Mouse (Mus musculus) heart, embryonic 11.5 days (tissue): ENCODE measurements around the gene Prkg1. TPM values are rescaled to one million over a fixed set of nuclear protein-coding genes. Genes with fewer than 3 reads are reported as not detected.

Experiments used
- ATAC-seq: fragments of 200-750 bp; cut with Nextera tagmentation; replicated peaks from 2 replicates; pipeline ENCODE4 v1.8.0; 2017; ENCODE audit warnings: moderate library complexity; ENCODE audit not compliant: insufficient number of reproducible peaks, low FRiP score, low TSS enrichment
- H3K27ac ChIP-seq: fragments of 300-500 bp; sonication (generic); 2 replicates; pipeline ENCODE4 v1.5.1; 2014; ENCODE audit warnings: mild to moderate bottlenecking, low read depth, low read length
- H3K27me3 ChIP-seq: fragments of 300-500 bp; sonication (generic); 2 replicates; pipeline ENCODE4 v1.6.1; 2014; ENCODE audit warnings: mild to moderate bottlenecking, low read length, mixed read lengths; ENCODE audit not compliant: control insufficient read depth, insufficient read depth
- H3K36me3 ChIP-seq: fragments of 300-500 bp; sonication (generic); 2 replicates; pipeline ENCODE4 v1.6.1; 2014; ENCODE audit warnings: mild to moderate bottlenecking, low read length, moderate library complexity, mixed read lengths; ENCODE audit not compliant: control insufficient read depth, insufficient read depth
- H3K4me1 ChIP-seq: fragments of 300-500 bp; sonication (generic); 2 replicates; pipeline ENCODE4 v1.6.1; 2014; ENCODE audit warnings: low read length; ENCODE audit not compliant: control insufficient read depth, insufficient read depth
- H3K4me2 ChIP-seq: fragments of 300-500 bp; sonication (generic); 2 replicates; pipeline ENCODE4 v1.6.1; 2014; ENCODE audit warnings: mild to moderate bottlenecking, moderate library complexity
- H3K4me3 ChIP-seq: fragments of 300-500 bp; sonication (generic); 2 replicates; pipeline ENCODE4 v1.5.1; 2014; ENCODE audit warnings: low read depth, low read length
- H3K9ac ChIP-seq: fragments of 300-500 bp; sonication (generic); 2 replicates; pipeline ENCODE4 v1.6.1; 2014; ENCODE audit warnings: mild to moderate bottlenecking, low read depth, low read length, moderate library complexity
- H3K9me3 ChIP-seq: fragments of 300-500 bp; sonication (generic); replicated peaks from 2 replicates; pipeline ENCODE4 v1.6.1; 2016; ENCODE audit warnings: low read length; ENCODE audit not compliant: control insufficient read depth
- WGBS: fragments of 180-500 bp; shearing (Covaris S2); extraction: QIAGEN DNeasy Blood & Tissue Kit; methylation state at CpG from one replicate; pipeline ENCODE4 v1.1.7; 2014; ENCODE audit not compliant: insufficient replicate concordance; 5-methylcytosine and 5-hydroxymethylcytosine counted together
- polyA plus RNA-seq: library from polyadenylated mRNA; unstranded; fragments of >200 nt; fragmentation: Nextera tagmentation; extraction: Ambion mirVana; gene quantifications from 2 replicates; pipeline ENCODE4 v1.2.1, GENCODE M21; 2014

Gene Prkg1
- polyA plus RNA-seq, 1 experiment from 2014 or later = 10.9 TPM

DNA sequence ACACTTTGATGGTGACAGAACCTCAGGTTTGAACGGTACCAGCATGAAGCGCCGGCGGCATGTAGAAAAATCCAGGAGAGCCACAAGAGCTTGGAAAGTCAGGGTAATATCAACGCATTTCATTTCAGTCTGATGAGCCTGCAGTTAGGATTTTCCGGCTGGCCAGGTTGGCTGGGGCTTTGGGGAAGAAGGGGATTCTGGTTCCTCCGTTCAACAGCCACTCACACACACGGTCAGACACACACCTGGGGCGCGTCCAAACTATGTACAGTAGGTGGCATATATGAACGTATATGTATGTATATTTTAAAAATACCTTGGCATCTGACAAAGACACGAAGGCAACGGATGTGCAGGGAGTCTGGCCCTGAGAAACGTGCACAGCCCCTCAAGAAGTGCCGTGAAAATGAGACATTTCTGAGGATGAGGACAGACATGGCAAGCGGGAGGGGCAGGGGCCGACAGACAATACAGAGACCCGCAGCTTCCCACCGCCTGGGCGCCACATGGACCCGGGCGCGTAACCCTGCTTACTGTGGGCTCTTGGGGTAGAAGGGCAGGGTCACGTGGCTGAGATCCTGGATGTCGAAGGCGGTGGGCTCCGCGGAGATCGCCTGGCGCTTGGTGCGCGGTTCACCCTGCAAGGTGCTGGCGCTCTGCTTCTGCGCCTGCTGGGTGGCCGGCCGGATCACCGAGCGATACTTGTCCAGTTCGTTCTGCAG lies 101.2 kb downstream of the Prkg1 start:
- ATAC-seq = 0 out of 2 replicates have a peak, but pooled peaks have one; percentile 26

DNA sequence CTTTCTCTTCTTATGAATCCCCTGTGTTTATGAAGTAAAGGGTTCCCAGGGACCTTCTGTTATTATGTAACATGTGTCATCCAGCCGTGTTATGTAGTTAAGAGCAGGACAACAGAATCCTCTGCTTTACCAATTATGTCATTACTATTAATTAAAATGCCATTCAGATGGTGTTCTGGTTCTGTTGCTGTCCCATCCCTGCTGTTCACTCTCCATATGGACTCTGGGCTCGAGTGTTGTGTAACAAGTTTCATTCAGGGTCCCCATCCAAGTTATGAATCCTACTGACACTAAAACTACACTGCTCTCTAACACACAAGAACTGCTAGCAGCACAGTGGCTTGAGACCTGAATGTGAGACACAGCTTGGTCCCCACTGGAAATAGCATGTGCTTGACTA lies 102.0 kb downstream of the Prkg1 start:
- ATAC-seq = no peak
- Histone ChIP-seq H3K9me3 (no peaks in the 10 kb centered on the region), H3K4me3 (no peak overlapping the region), H3K27ac (no peak overlapping the region), H3K9ac (no peak overlapping the region), H3K27me3 (no peaks in the 10 kb centered on the region), H3K4me2 (no peak overlapping the region), H3K36me3 (no peaks in the 10 kb centered on the region), H3K4me1 (peaks cover 5% of the 10 kb centered on the region; the same call in 1 of the 2 replicates)
- WGBS = 68% methylated on average over 2 of the region's 2 CpGs

More for the DNA sequence above, 101.2 kb downstream of the Prkg1 start:
- Histone ChIP-seq H3K36me3 (no peaks in the 10 kb centered on the region), H3K4me3 (peak overlapping the region; percentile 72), H3K27me3 (no peaks in the 10 kb centered on the region), H3K4me2 (peak overlapping the region; percentile 98), H3K27ac (no peak overlapping the region), H3K9me3 (no peaks in the 10 kb centered on the region), H3K9ac (peak overlapping the region; percentile 70), H3K4me1 (peaks cover 5% of the 10 kb centered on the region; the same call in 1 of the 2 replicates)
- 7% methylated on average over 39 of the region's 39 CpGs for WGBS

DNA sequence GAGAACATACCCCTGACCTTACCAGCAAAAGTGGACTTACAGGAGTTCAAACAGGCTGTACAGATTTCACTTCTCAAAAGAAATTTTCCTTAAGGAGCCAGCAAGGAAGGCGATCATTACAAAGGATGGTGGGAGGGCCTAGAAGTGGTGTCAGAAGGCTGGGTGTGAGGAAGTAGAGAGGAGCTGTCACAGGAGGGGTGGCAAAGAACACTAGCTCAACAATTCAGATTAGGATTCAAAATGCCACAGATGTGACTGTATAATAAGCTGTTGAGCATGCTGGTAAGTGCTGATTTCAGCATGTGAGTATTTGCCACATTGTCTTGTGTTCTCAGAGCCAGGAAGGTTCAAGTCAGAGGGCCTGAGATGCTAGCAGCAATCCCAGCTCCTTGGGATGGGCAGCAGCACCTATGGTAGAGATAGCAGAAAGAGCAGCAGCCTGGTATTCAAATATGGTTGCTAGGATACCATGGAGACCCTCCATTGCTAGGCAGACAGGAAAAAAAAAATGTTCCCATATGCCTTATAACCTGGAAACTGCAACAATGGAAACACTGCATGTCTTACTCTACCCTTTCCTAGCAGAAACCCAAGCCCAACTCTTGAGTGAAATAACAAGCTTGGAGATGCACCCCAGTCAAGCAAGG lies 106.0 kb downstream of the Prkg1 start:
- H3K4me2 ChIP-seq = no peak overlapping the region
- H3K27me3 ChIP-seq = no peaks in the 10 kb centered on the region
- no peak for ATAC-seq
- H3K27ac ChIP-seq = no peak overlapping the region
- H3K36me3 ChIP-seq = no peaks in the 10 kb centered on the region
- H3K9me3 ChIP-seq = no peaks in the 10 kb centered on the region
- 66% methylated on average over 1 of the region's 1 CpGs for WGBS
- 0 out of 2 replicates have a peak, but pooled peaks cover 3% of the 10 kb centered on the region for H3K4me1 ChIP-seq
- H3K4me3 ChIP-seq = no peak overlapping the region
- H3K9ac ChIP-seq = no peak overlapping the region

DNA sequence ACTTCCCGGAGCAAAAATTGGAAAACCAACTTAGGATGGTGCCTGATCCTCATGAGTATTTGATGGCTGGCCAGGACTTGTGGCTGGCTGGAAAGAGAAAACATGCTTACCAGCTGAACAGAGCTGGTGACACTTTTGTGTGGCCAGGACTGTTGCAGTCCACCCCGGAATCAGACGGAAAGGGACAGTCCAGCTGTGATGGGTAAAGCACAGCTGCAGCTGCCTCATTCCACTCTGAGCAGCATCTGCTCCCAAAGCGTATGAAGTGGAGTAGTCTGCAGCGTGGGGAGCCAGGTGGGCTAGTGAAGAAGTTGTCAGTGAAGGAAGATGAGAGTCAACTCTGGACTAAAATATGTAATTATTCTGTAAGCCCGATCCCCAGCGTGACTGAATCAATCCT lies 108.6 kb downstream of the Prkg1 start:
- WGBS = 72% methylated on average over 7 of the region's 7 CpGs
- Histone ChIP-seq H3K36me3 (no peaks in the 10 kb centered on the region), H3K4me3 (no peak overlapping the region), H3K27me3 (no peaks in the 10 kb centered on the region), H3K27ac (no peak overlapping the region), H3K4me2 (no peak overlapping the region), H3K4me1 (0 out of 2 replicates have a peak, but pooled peaks cover 3% of the 10 kb centered on the region), H3K9ac (0 out of 2 replicates have a peak overlapping the region, but pooled peaks have one; percentile 16), H3K9me3 (no peaks in the 10 kb centered on the region)
- ATAC-seq = no peak

DNA sequence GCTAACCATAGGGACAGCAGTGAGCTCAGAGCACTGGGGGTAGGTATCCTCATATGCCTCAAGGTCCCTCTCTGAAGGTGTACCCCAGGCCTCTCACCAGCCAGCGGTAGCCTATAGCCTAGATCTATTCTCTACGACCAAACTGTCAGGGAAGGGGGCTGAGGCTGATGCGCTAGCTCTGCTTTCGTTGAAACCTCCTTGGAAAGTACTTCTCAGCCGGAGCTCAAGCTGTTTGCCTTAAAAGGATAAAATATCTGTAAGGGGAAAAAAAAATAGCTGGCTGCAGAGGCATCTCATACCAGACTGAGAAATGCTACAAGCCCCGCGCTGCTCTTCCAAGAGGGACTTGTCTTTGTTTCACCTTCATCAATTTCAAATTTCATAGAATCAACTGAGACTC lies 109.0 kb downstream of the Prkg1 start:
- Histone ChIP-seq H3K4me1 (0 out of 2 replicates have a peak, but pooled peaks cover 3% of the 10 kb centered on the region), H3K27ac (no peak overlapping the region), H3K4me2 (no peak overlapping the region), H3K9ac (peak overlapping the region; percentile 43; the same call in 1 of the 2 replicates), H3K36me3 (no peaks in the 10 kb centered on the region), H3K27me3 (no peaks in the 10 kb centered on the region), H3K9me3 (no peaks in the 10 kb centered on the region), H3K4me3 (no peak overlapping the region)
- no peak for ATAC-seq
- WGBS = 59% methylated on average over 7 of the region's 7 CpGs

DNA sequence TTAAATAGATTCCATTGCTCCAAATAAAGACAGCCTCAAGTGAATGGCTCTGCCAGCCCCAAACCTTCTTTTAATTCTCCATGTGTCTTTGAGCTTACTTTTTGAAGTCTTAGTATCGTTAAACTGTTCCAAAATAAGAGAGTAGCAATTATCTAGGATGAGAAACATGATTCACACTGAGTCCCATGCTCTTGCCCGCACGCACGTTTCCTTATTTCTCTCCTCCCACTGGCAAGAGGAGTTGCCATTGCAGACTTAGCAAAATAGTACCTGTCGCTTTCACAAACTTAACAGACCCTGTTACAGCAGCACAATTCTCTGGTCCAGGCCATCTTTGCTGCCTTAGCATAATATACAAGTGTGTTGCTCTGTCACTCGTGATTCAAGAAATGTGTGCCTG lies 110.8 kb downstream of the Prkg1 start:
- Histone ChIP-seq H3K9ac (no peak overlapping the region), H3K4me2 (no peak overlapping the region), H3K9me3 (no peaks in the 10 kb centered on the region), H3K27me3 (no peaks in the 10 kb centered on the region), H3K4me3 (no peak overlapping the region), H3K36me3 (no peaks in the 10 kb centered on the region), H3K4me1 (0 out of 2 replicates have a peak, but pooled peaks cover 3% of the 10 kb centered on the region), H3K27ac (no peak overlapping the region)
- ATAC-seq = no peak
- 80% methylated on average over 6 of the region's 6 CpGs for WGBS

DNA sequence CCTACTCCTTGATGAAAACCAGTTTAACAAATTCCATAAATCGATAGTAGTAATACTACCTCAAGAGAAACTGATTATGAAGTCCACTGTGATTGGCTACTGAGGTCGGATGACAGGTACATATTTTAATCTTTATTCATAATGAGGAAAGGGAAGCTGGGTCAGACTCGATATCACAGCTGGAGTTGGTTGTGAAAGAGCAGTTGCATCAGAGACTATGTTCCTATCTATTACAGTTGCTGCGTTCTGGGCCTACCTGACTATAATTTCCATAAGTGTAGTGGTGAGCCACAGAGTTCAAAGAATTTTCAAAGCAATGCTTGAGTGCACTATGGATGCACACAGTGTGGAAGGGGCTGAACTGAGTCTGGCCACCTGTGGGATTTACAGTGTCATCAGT lies 114.4 kb downstream of the Prkg1 start:
- 85% methylated on average over 4 of the region's 4 CpGs for WGBS
- H3K9me3 ChIP-seq = no peaks in the 10 kb centered on the region
- no peak overlapping the region for H3K4me2 ChIP-seq
- no peak overlapping the region for H3K4me3 ChIP-seq
- peaks cover 13% of the 10 kb centered on the region for H3K4me1 ChIP-seq
- H3K36me3 ChIP-seq = no peaks in the 10 kb centered on the region
- no peak overlapping the region for H3K9ac ChIP-seq
- no peak overlapping the region for H3K27ac ChIP-seq
- H3K27me3 ChIP-seq = no peaks in the 10 kb centered on the region
- no peak for ATAC-seq

DNA sequence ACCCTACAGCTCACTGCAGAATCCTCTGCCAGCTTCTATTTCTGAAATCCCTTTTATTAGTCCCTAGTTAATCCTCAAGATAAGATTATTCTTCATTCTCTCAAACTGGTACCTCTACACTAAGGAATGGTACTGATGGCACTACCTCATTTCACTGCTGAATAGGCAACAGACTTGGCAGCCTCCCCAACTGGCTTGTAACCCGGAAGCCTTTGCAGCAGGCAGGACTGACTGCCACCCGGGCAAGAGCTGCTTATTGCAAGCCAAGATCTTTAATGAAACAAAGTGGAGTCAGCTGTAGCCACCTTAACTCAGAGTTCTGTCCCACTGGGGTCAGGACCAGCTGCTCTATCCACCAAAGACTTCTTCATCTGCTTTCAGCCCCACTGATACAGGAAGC lies 117.3 kb downstream of the Prkg1 start:
- H3K4me3 ChIP-seq = no peak overlapping the region
- H3K27me3 ChIP-seq = no peaks in the 10 kb centered on the region
- H3K4me2 ChIP-seq = no peak overlapping the region
- no peaks in the 10 kb centered on the region for H3K9me3 ChIP-seq
- H3K4me1 ChIP-seq = peaks cover 13% of the 10 kb centered on the region
- no peak overlapping the region for H3K9ac ChIP-seq
- no peak for ATAC-seq
- H3K27ac ChIP-seq = no peak overlapping the region
- H3K36me3 ChIP-seq = no peaks in the 10 kb centered on the region
- 75% methylated on average over 2 of the region's 2 CpGs for WGBS
